Mouse (Mus musculus) liver, adult (tissue): ENCODE data around the gene Obscn.

ENCODE experiments used
- GATA4 ChIP-seq: IDR thresholded peaks from 2 replicates; pipeline ENCODE4 v1.6.1; 2014; ENCODE audit warnings: mild to moderate bottlenecking, low read length; ENCODE audit not compliant: insufficient replicate concordance

The Obscn gene

GRCm38 (mm10) chr11:59002327-59003079 lies 133.7 kb downstream of the Obscn start:
- TF ChIP-seq GATA4 = no peak

GRCm38 (mm10) chr11:59000635-59001034 lies 135.6 kb downstream of the Obscn start:
- no peak for TF ChIP-seq GATA4

GRCm38 (mm10) chr11:58999830-59000229 lies 136.4 kb downstream of the Obscn start:
- no peak for TF ChIP-seq GATA4

- no peak for TF ChIP-seq GATA4
Observed at GRCm38 (mm10) chr11:58999158-58999557, 137.0 kb downstream of the Obscn start.

- TF ChIP-seq GATA4 = no peak
Observed at GRCm38 (mm10) chr11:58997541-58997940, 138.7 kb downstream of the Obscn start.

- no peak for TF ChIP-seq GATA4
Observed at GRCm38 (mm10) chr11:58995807-58996370, 140.3 kb downstream of the Obscn start.

GRCm38 (mm10) chr11:58995061-58995806 lies 141.0 kb downstream of the Obscn start:
- TF ChIP-seq GATA4 = no peak

- no peak for TF ChIP-seq GATA4
Observed at GRCm38 (mm10) chr11:58994337-58994826, 141.8 kb downstream of the Obscn start.

GRCm38 (mm10) chr11:58993091-58993670 lies 143.0 kb downstream of the Obscn start:
- TF ChIP-seq GATA4 = no peak

- no peak for TF ChIP-seq GATA4
Observed at GRCm38 (mm10) chr11:58991911-58992310, 144.3 kb downstream of the Obscn start.

- no peak for TF ChIP-seq GATA4
Observed at GRCm38 (mm10) chr11:58990794-58991193, 145.4 kb downstream of the Obscn start.

GRCm38 (mm10) chr11:58990141-58990540 lies 146.1 kb downstream of the Obscn start:
- TF ChIP-seq GATA4 = no peak

- no peak for TF ChIP-seq GATA4
Observed at GRCm38 (mm10) chr11:58989166-58989565, 147.0 kb downstream of the Obscn start.

GRCm38 (mm10) chr11:58985299-58985917 lies 150.8 kb downstream of the Obscn start:
- no peak for TF ChIP-seq GATA4

- TF ChIP-seq GATA4 = no peak
Observed at GRCm38 (mm10) chr11:58984657-58985056, 151.5 kb downstream of the Obscn start.

GRCm38 (mm10) chr11:58983691-58984341 lies 152.4 kb downstream of the Obscn start:
- TF ChIP-seq GATA4 = no peak
